25 mouse cellular contexts compared by ENCODE assay signal in the genomic region with DNA sequence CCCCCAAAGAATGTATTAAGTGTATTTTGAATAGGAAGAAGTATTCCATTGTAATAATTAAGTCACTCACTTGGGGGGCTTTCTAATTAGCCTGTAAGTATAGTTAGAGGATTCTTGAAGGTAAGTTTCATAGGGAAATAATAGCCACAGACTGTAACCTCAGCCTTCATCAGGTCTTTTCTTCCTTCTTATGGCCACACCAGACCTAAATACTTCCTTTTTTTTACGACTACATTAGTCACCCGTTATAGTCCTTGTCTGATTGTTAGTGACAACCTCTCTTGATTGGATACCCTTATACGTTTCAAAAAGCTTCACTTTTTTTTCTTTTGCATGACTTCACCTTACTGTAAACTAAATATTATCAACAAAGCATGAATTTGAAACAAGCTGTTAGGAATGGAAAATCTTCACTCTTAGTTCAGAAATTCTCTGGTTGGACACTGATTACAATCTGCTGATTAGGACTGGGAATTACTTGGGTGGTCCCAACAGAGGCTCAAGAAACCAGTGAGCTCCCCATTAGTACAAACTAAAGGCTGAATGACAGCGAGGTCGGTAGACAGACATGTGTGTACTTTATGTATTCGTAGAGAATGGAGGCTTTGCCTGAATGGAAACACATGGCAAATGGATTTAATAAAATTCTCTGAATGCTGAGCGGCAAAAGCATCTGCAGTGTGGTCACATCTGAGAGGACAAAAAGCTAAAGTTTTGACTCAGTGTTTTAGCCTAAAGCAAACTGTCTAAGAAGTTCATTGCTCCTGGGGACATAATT.
A peak's percentile ranks its signal among the peaks of the same experiment; 100 is the strongest.
DNase-seq lines count a peak whose midpoint lies in the region; ATAC-seq and TF ChIP-seq lines count a peak whose summit lies in the region.
"Had no signal": no experiment of that assay in that cellular context is flagged by ENCODE, and none has a peak within 500 bp of the region (broad histone marks: within the 10 kb centered on the region; RNA-seq: fewer than 3 reads in every experiment).

No protein-coding gene starts in this region.

- WGBS in lung, embryonic 14.5 days = 42% methylated on average over 7 of the region's 7 CpGs
- WGBS in limb, embryonic 14.5 days = 15% methylated on average over 7 of the region's 7 CpGs

- peak; percentile 10 for DNase-seq in lung, embryonic 14.5 days
- DNase-seq in lung, postnatal 36 days = no peak
- peak; percentile 47 for DNase-seq in limb, embryonic 14.5 days (ENCODE audit: low spot score)
- no peak for DNase-seq in kidney, postnatal 10 days
- no peak for DNase-seq in frontal cortex, postnatal 14 days (ENCODE audit: low spot score in 2 of 2)
- DNase-seq in ovary, postnatal 14 days (ENCODE audit: low spot score) = no peak
- DNase-seq in layer of hippocampus, postnatal 25 days (ENCODE audit: extremely low spot score in 1 of 2, low spot score in 1 of 2) = no peak
- DNase-seq: adrenal gland, adult 8-10 months; cerebellum, adult 11-12 months; cerebellum, postnatal 14 days; gastrocnemius, postnatal 14 days; heart, adult 2 months; kidney, adult 2 months; liver, embryonic 13.5 days; lung, adult 2 months; lung, postnatal 4 days had no signal

- H3K4me2 ChIP-seq in lung, embryonic 14.5 days = no peak overlapping the region
- H3K4me2 ChIP-seq in limb, embryonic 14.5 days (replicated peaks; ENCODE audit: low read depth, low read length, severe bottlenecking) = no peak overlapping the region
- H3K4me2 ChIP-seq: forebrain, embryonic 15.5 days; hindbrain, embryonic 13.5 days; limb, embryonic 13.5 days; liver, embryonic 13.5 days; neural tube, embryonic 13.5 days had no signal

- TF ChIP-seq CTCF in lung, embryonic 14.5 days (IDR thresholded peaks at IDR 0.05; ENCODE audit: low read depth) = no peak

- no peaks in the 10 kb centered on the region for H3K27me3 ChIP-seq in lung, embryonic 14.5 days (ENCODE audit: insufficient read depth, low read length)
- H3K27me3 ChIP-seq in limb, embryonic 14.5 days (ENCODE audit: control insufficient read depth, insufficient read depth, low read length) = no peaks in the 10 kb centered on the region
- H3K27me3 ChIP-seq: forebrain, embryonic 15.5 days; hindbrain, embryonic 13.5 days; limb, embryonic 13.5 days; liver, embryonic 13.5 days; neural tube, embryonic 13.5 days had no signal

- no peak overlapping the region for H3K9ac ChIP-seq in lung, embryonic 14.5 days
- no peak overlapping the region for H3K9ac ChIP-seq in limb, embryonic 14.5 days (ENCODE audit: low read depth, low read length, severe bottlenecking)
- H3K9ac ChIP-seq: forebrain, embryonic 15.5 days; hindbrain, embryonic 13.5 days; limb, embryonic 13.5 days; liver, embryonic 13.5 days; neural tube, embryonic 13.5 days had no signal

- H3K36me3 ChIP-seq in lung, embryonic 14.5 days (ENCODE audit: insufficient read depth) = no peaks in the 10 kb centered on the region
- no peaks in the 10 kb centered on the region for H3K36me3 ChIP-seq in limb, embryonic 14.5 days (ENCODE audit: control insufficient read depth, insufficient read depth, low read length)
- H3K36me3 ChIP-seq: forebrain, embryonic 15.5 days; hindbrain, embryonic 13.5 days; limb, embryonic 13.5 days; liver, embryonic 13.5 days; midbrain, embryonic 10.5 days; neural tube, embryonic 13.5 days had no signal

- no peak for TF ChIP-seq POLR2A in limb, embryonic 14.5 days (IDR thresholded peaks at IDR 0.05; ENCODE audit: borderline replicate concordance, extremely low read depth, insufficient read depth, insufficient read length)

- no peak overlapping the region for H3K27ac ChIP-seq in lung, embryonic 14.5 days (ENCODE audit: low read depth)
- H3K27ac ChIP-seq in limb, embryonic 14.5 days (replicated peaks; ENCODE audit: low read depth, low read length) = no peak overlapping the region
- H3K27ac ChIP-seq: forebrain, embryonic 15.5 days; heart, adult 2 months; hindbrain, embryonic 13.5 days; kidney, postnatal 0 days; limb, embryonic 13.5 days; liver, embryonic 13.5 days; midbrain, embryonic 10.5 days; neural tube, embryonic 13.5 days had no signal

- no peak overlapping the region for H3K4me3 ChIP-seq in lung, embryonic 14.5 days (ENCODE audit: low read depth, low read length)
- no peak overlapping the region for H3K4me3 ChIP-seq in limb, embryonic 14.5 days (replicated peaks; ENCODE audit: low read length)
- H3K4me3 ChIP-seq: forebrain, embryonic 15.5 days; heart, adult 2 months; hindbrain, embryonic 13.5 days; limb, embryonic 13.5 days; liver, embryonic 13.5 days; midbrain, embryonic 10.5 days; myocyte; neural tube, embryonic 13.5 days had no signal

- no peaks in the 10 kb centered on the region for H3K9me3 ChIP-seq in lung, embryonic 14.5 days (ENCODE audit: low read depth, low read length)
- H3K9me3 ChIP-seq in limb, embryonic 14.5 days (ENCODE audit: control insufficient read depth, low read length) = no peaks in the 10 kb centered on the region
- H3K9me3 ChIP-seq: forebrain, embryonic 15.5 days; hindbrain, embryonic 13.5 days; limb, embryonic 13.5 days; liver, embryonic 13.5 days; midbrain, embryonic 10.5 days; neural tube, embryonic 13.5 days had no signal

- H3K4me1 ChIP-seq in lung, embryonic 14.5 days (ENCODE audit: insufficient read depth) = no peaks in the 10 kb centered on the region
- no peaks in the 10 kb centered on the region for H3K4me1 ChIP-seq in limb, embryonic 14.5 days (ENCODE audit: control insufficient read depth, insufficient read depth, low read length)
- H3K4me1 ChIP-seq: forebrain, embryonic 15.5 days; hindbrain, embryonic 13.5 days; liver, embryonic 13.5 days; midbrain, embryonic 10.5 days; neural tube, embryonic 13.5 days had no signal

- no peak for ATAC-seq in lung, embryonic 14.5 days (ENCODE audit: insufficient read depth)
- ATAC-seq in granulocyte monocyte progenitor cell, adult 5-6 weeks (replicated peaks; ENCODE audit: poor library complexity, severe bottlenecking) = peak; percentile 91
- no peak for ATAC-seq in limb, embryonic 14.5 days (ENCODE audit: low FRiP score, low read depth)
- ATAC-seq: forebrain, embryonic 15.5 days; midbrain, embryonic 16.5 days had no signal

Comparison
In these comparisons a context has a peak if more than half of its experiments do, and no peak if none do; other contexts are left out.
1. DNase-seq: peak in lung, embryonic 14.5 days (single experiment) and limb, embryonic 14.5 days (single experiment); none in lung, postnatal 36 days (single experiment), kidney, postnatal 10 days (single experiment), frontal cortex, postnatal 14 days (0 of 2), ovary, postnatal 14 days (single experiment) and layer of hippocampus, postnatal 25 days (0 of 2).